Mouse (Mus musculus) midbrain, embryonic 12.5 days (tissue): ENCODE data around the gene Pbxip1. TPM values are rescaled to one million over a fixed set of nuclear protein-coding genes. Genes with fewer than 3 reads are reported as not detected.

Experiments
- ATAC-seq: fragments of 200-750 bp; cut with Nextera tagmentation; 2 replicates; pipeline ENCODE4 v1.8.0; 2017; ENCODE audit warnings: low read depth, moderate TSS enrichment, moderate library complexity; ENCODE audit not compliant: low FRiP score
- H3K27ac ChIP-seq: fragments of 300-500 bp; sonication (generic); replicated peaks from 2 replicates; pipeline ENCODE4 v1.5.1; 2016; ENCODE audit warnings: mild to moderate bottlenecking
- H3K27me3 ChIP-seq: fragments of 300-500 bp; sonication (generic); 2 replicates; pipeline ENCODE4 v1.6.1; 2016; ENCODE audit warnings: mild to moderate bottlenecking
- H3K36me3 ChIP-seq: fragments of 300-500 bp; sonication (generic); 2 replicates; pipeline ENCODE4 v1.6.1; 2016
- H3K4me1 ChIP-seq: fragments of 300-500 bp; sonication (generic); 2 replicates; pipeline ENCODE4 v1.6.1; 2016
- H3K4me2 ChIP-seq: fragments of 300-500 bp; sonication (generic); replicated peaks from 2 replicates; pipeline ENCODE4 v1.6.1; 2016; ENCODE audit warnings: mild to moderate bottlenecking, moderate library complexity
- H3K4me3 ChIP-seq: fragments of 300-500 bp; sonication (generic); 2 replicates; pipeline ENCODE4 v1.5.1; 2016; ENCODE audit warnings: mild to moderate bottlenecking
- H3K9ac ChIP-seq: fragments of 300-500 bp; sonication (generic); replicated peaks from 2 replicates; pipeline ENCODE4 v1.6.1; 2016; ENCODE audit warnings: mild to moderate bottlenecking, moderate library complexity
- H3K9me3 ChIP-seq: fragments of 300-500 bp; sonication (generic); 2 replicates; pipeline ENCODE4 v1.6.1; 2016; ENCODE audit warnings: mild to moderate bottlenecking
- WGBS: fragments of 180-500 bp; shearing (Covaris S2); methylation state at CpG from one replicate; pipeline ENCODE4 v1.1.7; 2016; 5-methylcytosine and 5-hydroxymethylcytosine counted together
- polyA plus RNA-seq: library from polyadenylated mRNA; unstranded; fragments of >200 nt; fragmentation: Nextera tagmentation; extraction: Ambion mirVana; gene quantifications from 2 replicates; pipeline ENCODE4 v1.2.1, GENCODE M21; 2016

Pbxip1 gene
- polyA plus RNA-seq, 1 experiment from 2014 or later = 17.9 TPM

DNA sequence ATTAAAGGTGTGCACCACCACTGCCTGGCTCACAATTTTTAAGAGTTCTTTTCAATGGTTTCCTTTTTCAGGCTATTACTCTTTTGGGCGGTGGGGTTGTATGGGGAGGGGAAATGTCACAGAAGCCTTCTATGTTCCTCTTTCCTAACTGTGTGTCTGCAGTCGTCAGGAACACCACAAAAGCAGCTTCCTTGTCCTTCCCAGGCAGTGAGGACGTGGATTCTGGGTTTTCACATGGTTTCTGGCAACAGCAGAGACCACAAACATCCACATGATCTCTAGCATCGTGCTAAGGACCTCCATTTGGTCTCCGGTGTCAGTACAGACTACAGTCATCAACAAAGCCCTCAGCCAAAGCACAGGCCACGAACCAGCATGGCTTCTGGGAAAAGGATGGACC is 37.3 kb downstream of the Pbxip1 start:
- H3K4me3 ChIP-seq = no peak overlapping the region
- H3K4me2 ChIP-seq = no peak overlapping the region
- no peak overlapping the region for H3K9ac ChIP-seq
- ATAC-seq = no peak
- H3K4me1 ChIP-seq = no peaks in the 10 kb centered on the region
- H3K27ac ChIP-seq = no peak overlapping the region
- H3K36me3 ChIP-seq = peaks cover 14% of the 10 kb centered on the region
- H3K9me3 ChIP-seq = no peaks in the 10 kb centered on the region
- no peaks in the 10 kb centered on the region for H3K27me3 ChIP-seq
- WGBS = 78% methylated on average over 6 of the region's 6 CpGs

DNA sequence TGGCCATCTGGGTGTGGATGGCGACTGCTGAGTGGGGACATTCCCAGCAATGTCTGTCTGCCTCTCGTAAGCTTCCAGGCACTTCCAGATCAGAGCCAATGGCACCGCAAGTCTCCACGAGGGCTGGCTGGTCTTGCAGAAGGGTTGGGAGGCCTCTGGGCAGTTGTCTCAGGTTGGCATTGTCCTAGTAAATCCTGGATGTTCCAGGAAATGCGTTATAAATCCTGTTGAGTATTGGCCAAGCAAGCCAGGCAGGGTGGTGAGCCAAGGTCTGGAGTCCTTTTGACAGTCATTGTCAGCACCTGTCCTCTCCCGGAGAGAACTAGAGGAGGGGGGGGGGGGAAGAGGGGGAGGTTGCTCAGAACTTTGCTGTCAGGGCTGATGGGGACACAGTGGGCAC is 42.5 kb downstream of the Pbxip1 start:
- no peak for ATAC-seq
- 74% methylated on average over 6 of the region's 6 CpGs for WGBS

GRCm38 (mm10) chr3:89481488-89481887 is 45.0 kb downstream of the Pbxip1 start:
- H3K27me3 ChIP-seq = peaks cover 11% of the 10 kb centered on the region; the same call in 1 of the 2 replicates
- H3K4me2 ChIP-seq = no peak overlapping the region
- ATAC-seq = no peak
- no peaks in the 10 kb centered on the region for H3K36me3 ChIP-seq
- H3K9me3 ChIP-seq = no peaks in the 10 kb centered on the region
- H3K9ac ChIP-seq = no peak overlapping the region
- no peak overlapping the region for H3K27ac ChIP-seq
- WGBS = 42% methylated on average over 2 of the region's 2 CpGs
- H3K4me3 ChIP-seq = no peak overlapping the region
- H3K4me1 ChIP-seq = no peaks in the 10 kb centered on the region

More for the DNA sequence above, 42.5 kb downstream of the Pbxip1 start:
- no peaks in the 10 kb centered on the region for H3K36me3 ChIP-seq
- H3K9ac ChIP-seq = no peak overlapping the region
- H3K27ac ChIP-seq = no peak overlapping the region
- H3K27me3 ChIP-seq = no peaks in the 10 kb centered on the region
- H3K9me3 ChIP-seq = no peaks in the 10 kb centered on the region
- no peaks in the 10 kb centered on the region for H3K4me1 ChIP-seq
- H3K4me2 ChIP-seq = no peak overlapping the region
- H3K4me3 ChIP-seq = no peak overlapping the region

GRCm38 (mm10) chr3:89482249-89482648 is 45.7 kb downstream of the Pbxip1 start:
- Histone ChIP-seq H3K36me3 (no peaks in the 10 kb centered on the region), H3K9me3 (no peaks in the 10 kb centered on the region), H3K4me2 (no peak overlapping the region), H3K27me3 (peaks cover 11% of the 10 kb centered on the region; the same call in 1 of the 2 replicates), H3K27ac (no peak overlapping the region), H3K9ac (no peak overlapping the region), H3K4me3 (no peak overlapping the region), H3K4me1 (no peaks in the 10 kb centered on the region)
- 89% methylated on average over 5 of the region's 5 CpGs for WGBS
- no peak for ATAC-seq

DNA sequence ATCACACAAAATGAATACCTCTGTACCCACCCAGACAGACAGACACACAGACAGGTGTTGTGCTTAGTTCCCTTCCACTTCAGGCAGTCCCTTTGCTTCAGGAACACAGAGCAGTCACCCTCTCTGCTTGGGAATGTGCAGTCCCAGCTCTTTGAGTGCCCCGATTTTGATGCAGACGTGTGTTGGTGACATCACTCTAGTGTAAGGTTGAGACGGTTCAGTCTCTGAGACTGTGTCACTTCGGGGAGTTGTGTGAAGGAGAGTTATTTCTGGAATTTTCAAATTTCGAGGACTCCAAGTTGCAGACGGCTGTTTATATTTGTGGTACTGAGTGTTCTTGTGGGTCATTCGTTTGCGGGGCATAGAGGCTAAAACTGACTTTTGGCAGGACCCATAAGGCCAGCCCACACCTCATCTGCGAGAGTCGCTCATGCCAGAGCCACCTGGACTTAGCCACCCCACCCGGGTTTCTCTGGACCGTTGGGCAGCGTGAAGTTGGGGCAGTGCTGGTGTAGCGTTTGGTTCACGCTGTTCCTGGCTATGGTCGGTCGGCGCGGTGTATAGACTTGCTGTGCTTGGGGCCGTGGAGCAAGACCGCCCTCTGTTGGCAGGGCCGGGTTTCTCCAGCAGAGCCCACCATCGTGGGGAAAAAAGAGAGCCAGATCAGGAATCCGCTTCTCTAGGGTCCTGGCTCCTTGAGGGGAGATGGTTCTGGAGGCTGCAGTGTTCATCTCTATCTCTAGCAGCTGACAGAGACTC is 48.4 kb downstream of the Pbxip1 start:
- Histone ChIP-seq H3K27ac (no peak overlapping the region), H3K27me3 (peaks cover 11% of the 10 kb centered on the region; the same call in 1 of the 2 replicates), H3K36me3 (no peaks in the 10 kb centered on the region), H3K9me3 (no peaks in the 10 kb centered on the region), H3K9ac (no peak overlapping the region), H3K4me2 (no peak overlapping the region), H3K4me1 (no peaks in the 10 kb centered on the region), H3K4me3 (no peak overlapping the region)
- 20% methylated on average over 24 of the region's 24 CpGs for WGBS
- ATAC-seq = peak; percentile 62; the same call in 1 of the 2 replicates

GRCm38 (mm10) chr3:89486111-89486510 is 49.6 kb downstream of the Pbxip1 start:
- WGBS = 82% methylated on average over 8 of the region's 8 CpGs
- H3K4me2 ChIP-seq = no peak overlapping the region
- H3K27me3 ChIP-seq = peaks cover 11% of the 10 kb centered on the region; the same call in 1 of the 2 replicates
- no peak overlapping the region for H3K4me3 ChIP-seq
- H3K27ac ChIP-seq = no peak overlapping the region
- H3K4me1 ChIP-seq = no peaks in the 10 kb centered on the region
- no peak overlapping the region for H3K9ac ChIP-seq
- no peaks in the 10 kb centered on the region for H3K9me3 ChIP-seq
- ATAC-seq = no peak
- H3K36me3 ChIP-seq = no peaks in the 10 kb centered on the region

DNA sequence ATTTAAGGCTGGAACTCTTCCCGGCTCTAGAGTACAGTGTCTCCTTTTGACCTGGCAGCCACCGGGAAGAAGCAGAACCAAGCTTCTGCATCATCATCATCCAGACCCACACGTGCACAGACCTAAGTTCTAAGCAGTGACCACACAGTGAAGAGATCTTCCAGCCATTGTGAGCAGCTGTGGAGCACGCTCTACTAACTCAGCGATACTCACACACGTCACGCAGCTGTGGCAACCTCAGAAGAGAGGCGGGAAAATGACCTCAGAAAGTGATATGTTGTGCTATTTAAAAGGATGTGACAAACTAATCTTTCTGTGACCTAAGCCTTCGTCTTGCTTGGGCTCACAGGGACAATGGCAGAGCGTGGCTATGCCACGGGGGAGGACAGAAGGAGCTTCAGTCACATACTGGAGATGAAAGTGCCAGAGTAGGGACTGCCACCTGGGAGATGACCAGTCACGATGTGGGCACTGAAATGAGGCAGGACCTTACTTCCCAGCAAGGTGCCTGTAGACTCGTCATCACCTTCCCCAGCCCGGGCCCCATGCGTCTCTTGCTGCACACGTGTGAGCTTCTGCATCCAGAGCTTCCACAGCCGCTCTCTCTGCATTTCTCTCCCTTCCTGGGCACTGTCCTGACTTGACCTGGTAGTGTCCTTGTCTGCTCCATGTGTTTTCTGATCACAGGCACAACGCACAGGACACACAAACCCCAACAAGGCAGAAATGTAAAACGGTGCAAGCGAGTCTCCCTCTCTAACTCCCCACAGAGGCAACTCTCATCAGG is 50.6 kb downstream of the Pbxip1 start:
- Histone ChIP-seq H3K4me1 (no peaks in the 10 kb centered on the region), H3K4me3 (no peak overlapping the region), H3K9me3 (no peaks in the 10 kb centered on the region), H3K36me3 (no peaks in the 10 kb centered on the region), H3K27me3 (peaks cover 11% of the 10 kb centered on the region; the same call in 1 of the 2 replicates), H3K9ac (no peak overlapping the region), H3K4me2 (no peak overlapping the region), H3K27ac (no peak overlapping the region)
- ATAC-seq = no peak
- 55% methylated on average over 20 of the region's 20 CpGs for WGBS

- 0 out of 2 replicates have a peak, but pooled peaks cover 3% of the 10 kb centered on the region for H3K9me3 ChIP-seq
- H3K4me2 ChIP-seq = no peak overlapping the region
- no peak overlapping the region for H3K27ac ChIP-seq
- no peaks in the 10 kb centered on the region for H3K4me1 ChIP-seq
- no peak overlapping the region for H3K4me3 ChIP-seq
- no peak for ATAC-seq
- no peaks in the 10 kb centered on the region for H3K36me3 ChIP-seq
- no peaks in the 10 kb centered on the region for H3K27me3 ChIP-seq
- WGBS = 85% methylated on average over 3 of the region's 3 CpGs
- no peak overlapping the region for H3K9ac ChIP-seq
Measured at GRCm38 (mm10) chr3:89490790-89491189, 54.3 kb downstream of the Pbxip1 start.

DNA sequence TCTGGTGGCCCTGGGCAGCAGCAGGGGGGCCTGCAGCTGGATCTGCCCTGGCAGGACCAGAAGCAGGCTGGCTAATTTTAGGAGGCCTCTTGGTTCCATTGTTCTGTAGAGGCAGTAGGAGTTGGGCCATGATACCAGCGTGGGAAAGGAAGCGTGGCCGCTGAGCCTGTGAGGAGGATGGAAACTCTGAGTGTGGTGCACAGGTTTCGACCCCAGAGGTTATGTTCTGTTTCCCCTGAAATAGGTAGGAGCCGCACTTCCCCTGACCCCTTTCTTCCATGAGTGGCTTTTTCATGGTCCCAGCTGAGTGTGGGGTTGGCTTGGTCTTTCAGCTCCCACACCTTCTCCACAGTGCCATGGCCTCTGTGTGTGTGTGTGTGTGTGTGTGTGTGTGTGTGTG is 55.1 kb downstream of the Pbxip1 start:
- no peak overlapping the region for H3K4me3 ChIP-seq
- no peak for ATAC-seq
- H3K4me1 ChIP-seq = no peaks in the 10 kb centered on the region
- no peaks in the 10 kb centered on the region for H3K36me3 ChIP-seq
- H3K27ac ChIP-seq = no peak overlapping the region
- no peaks in the 10 kb centered on the region for H3K27me3 ChIP-seq
- no peak overlapping the region for H3K4me2 ChIP-seq
- H3K9ac ChIP-seq = no peak overlapping the region
- WGBS = 93% methylated on average over 5 of the region's 5 CpGs
- 0 out of 2 replicates have a peak, but pooled peaks cover 3% of the 10 kb centered on the region for H3K9me3 ChIP-seq

DNA sequence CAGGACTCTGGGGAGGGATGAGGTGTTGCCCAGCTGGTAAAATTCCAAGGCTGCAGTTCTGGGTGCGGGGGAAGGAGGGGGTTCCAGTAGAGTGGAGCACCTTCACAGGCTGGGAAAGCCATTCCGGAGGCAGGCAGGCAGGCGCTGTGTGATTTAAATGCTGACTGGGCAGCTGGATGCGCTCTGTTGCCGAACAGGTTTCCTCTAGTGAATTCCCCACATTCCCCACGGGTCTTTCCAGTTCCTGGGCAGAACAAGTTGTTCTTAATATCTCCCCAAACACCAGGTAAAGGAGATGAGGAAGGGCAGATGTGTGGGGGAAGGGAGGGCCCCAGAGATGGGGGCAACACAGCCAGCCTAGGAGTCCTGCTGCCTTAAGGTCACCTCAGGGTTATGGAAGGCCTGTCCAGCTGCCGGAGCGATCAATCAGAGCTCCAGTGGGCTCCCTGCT is 56.2 kb downstream of the Pbxip1 start:
- WGBS = 50% methylated on average over 8 of the region's 8 CpGs
- Histone ChIP-seq H3K9me3 (0 out of 2 replicates have a peak, but pooled peaks cover 3% of the 10 kb centered on the region), H3K36me3 (no peaks in the 10 kb centered on the region), H3K4me3 (no peak overlapping the region), H3K27ac (peak overlapping the region; percentile 30; the same call in 1 of the 2 replicates), H3K4me1 (no peaks in the 10 kb centered on the region), H3K9ac (no peak overlapping the region), H3K4me2 (no peak overlapping the region), H3K27me3 (no peaks in the 10 kb centered on the region)
- ATAC-seq = no peak

GRCm38 (mm10) chr3:89494630-89495029 is 58.1 kb downstream of the Pbxip1 start:
- Histone ChIP-seq H3K27ac (no peak overlapping the region), H3K36me3 (no peaks in the 10 kb centered on the region), H3K9ac (no peak overlapping the region), H3K4me2 (no peak overlapping the region), H3K27me3 (no peaks in the 10 kb centered on the region), H3K9me3 (0 out of 2 replicates have a peak, but pooled peaks cover 3% of the 10 kb centered on the region), H3K4me1 (no peaks in the 10 kb centered on the region), H3K4me3 (no peak overlapping the region)
- WGBS = 88% methylated on average over 5 of the region's 5 CpGs
- no peak for ATAC-seq

DNA sequence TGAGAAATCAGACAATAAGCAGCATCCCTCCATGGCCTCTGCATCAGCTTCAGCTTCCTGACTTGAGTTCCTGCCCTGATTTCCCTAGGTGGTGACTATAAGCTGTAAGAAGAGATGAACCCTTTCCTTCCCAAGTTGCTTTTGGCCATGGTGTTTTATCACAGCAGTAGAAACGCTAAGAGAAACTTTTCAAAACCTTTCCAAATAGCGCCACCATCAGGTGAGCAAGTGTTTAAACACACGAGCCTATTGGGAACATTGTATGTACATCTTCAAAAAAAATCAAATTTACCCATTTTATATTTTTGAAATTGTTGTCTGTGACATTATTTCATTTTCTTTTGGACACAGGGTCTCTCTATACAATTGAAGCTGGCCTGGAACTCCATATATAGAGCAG is 59.9 kb downstream of the Pbxip1 start:
- Histone ChIP-seq H3K4me2 (no peak overlapping the region), H3K36me3 (no peaks in the 10 kb centered on the region), H3K27me3 (no peaks in the 10 kb centered on the region), H3K4me3 (no peak overlapping the region), H3K4me1 (no peaks in the 10 kb centered on the region), H3K27ac (no peak overlapping the region), H3K9ac (no peak overlapping the region), H3K9me3 (0 out of 2 replicates have a peak, but pooled peaks cover 3% of the 10 kb centered on the region)
- 69% methylated on average over 3 of the region's 3 CpGs for WGBS
- ATAC-seq = no peak
